Mouse (Mus musculus) MEL (cell line): ENCODE data around the gene Lypd1. TPM values are rescaled to one million over a fixed set of nuclear protein-coding genes. Genes with fewer than 3 reads are reported as not detected.

Experiments
- DNase-seq: peaks from one replicate; pipeline ENCODE4 v3.0.0; 2011; ENCODE audit warnings: low read depth, low spot score
- H3K27ac ChIP-seq: 2 replicates; pipeline ENCODE4 v1.5.1; 2012; ENCODE audit warnings: low read depth, mild to moderate bottlenecking, control low read depth, low read length, moderate library complexity; ENCODE audit not compliant: control insufficient read depth
- H3K27me3 ChIP-seq, 2 experiments: fragments of 150-350 bp in 1 of 2; sonication (generic) in 1 of 2; 2 replicates each; pipeline ENCODE4 v1.6.1; 2012; ENCODE audit warnings: low read length in 2 of 2, mild to moderate bottlenecking in 2 of 2, improper control_type of control experiment in 1 of 2, moderate library complexity in 1 of 2; ENCODE audit not compliant: insufficient read depth in 2 of 2, control insufficient read depth in 1 of 2
- H3K36me3 ChIP-seq, 2 experiments: 2 replicates each; pipeline ENCODE4 v1.6.1; 2012 to 2014; ENCODE audit warnings: low read length in 2 of 2, improper control_type of control experiment in 1 of 2, inconsistent platforms in 1 of 2, mild to moderate bottlenecking in 1 of 2; ENCODE audit not compliant: insufficient read depth in 2 of 2, control insufficient read depth in 1 of 2
- H3K4me1 ChIP-seq, 2 experiments: fragments of 150-350 bp in 1 of 2; sonication (generic) in 1 of 2; 2 replicates each; pipeline ENCODE4 v1.6.1; 2012; ENCODE audit warnings: low read length in 2 of 2, improper control_type of control experiment in 1 of 2, mild to moderate bottlenecking in 1 of 2; ENCODE audit not compliant: insufficient read depth in 2 of 2, control insufficient read depth in 1 of 2
- H3K4me3 ChIP-seq, 2 experiments: fragments of 150-350 bp in 1 of 2; sonication (generic) in 1 of 2; 2 replicates each; pipeline ENCODE4 v1.5.1; 2012; ENCODE audit warnings: low read depth in 2 of 2, low read length in 2 of 2, mild to moderate bottlenecking in 2 of 2, moderate library complexity in 2 of 2, control low read depth in 1 of 2, improper control_type of control experiment in 1 of 2; ENCODE audit not compliant: control insufficient read depth in 1 of 2, insufficient read depth in 1 of 2
- H3K79me2 ChIP-seq: 2 replicates; pipeline ENCODE4 v1.6.1; 2012; ENCODE audit warnings: mild to moderate bottlenecking, low read length, moderate library complexity; ENCODE audit not compliant: control insufficient read depth, poor library complexity, insufficient read depth
- H3K9ac ChIP-seq: 2 replicates; pipeline ENCODE4 v1.6.1; 2012; ENCODE audit warnings: low read depth, mild to moderate bottlenecking, control low read depth, low read length, moderate library complexity; ENCODE audit not compliant: control insufficient read depth, poor library complexity, severe bottlenecking
- H3K9me3 ChIP-seq: fragments of 150-350 bp; sonication (generic); replicated peaks from 2 replicates; pipeline ENCODE4 v1.6.1; 2012; ENCODE audit warnings: mild to moderate bottlenecking, low read length, improper control_type of control experiment, moderate library complexity; ENCODE audit not compliant: insufficient read depth
- BHLHE40 ChIP-seq: IDR thresholded peaks from 2 replicates; pipeline ENCODE4 v1.6.1; 2012; ENCODE audit warnings: low read depth, mild to moderate bottlenecking, inconsistent platforms, low read length, improper control_type of control experiment, borderline replicate concordance
- CHD1 ChIP-seq: IDR thresholded peaks from 2 replicates; pipeline ENCODE4 v1.6.1; 2012; ENCODE audit warnings: low read depth, mild to moderate bottlenecking, inconsistent platforms, low read length, improper control_type of control experiment
- CHD2 ChIP-seq: IDR thresholded peaks from 2 replicates; pipeline ENCODE4 v1.6.1; 2011; ENCODE audit warnings: low read length, improper control_type of control experiment
- CTCF ChIP-seq, 3 experiments: IDR thresholded peaks in 2 of 3; conservative IDR thresholded peaks in 1 of 3; 2 replicates each; pipeline ENCODE4 v1.5.1; 2011 to 2012; ENCODE audit warnings: low read length in 3 of 3, low read depth in 2 of 3, mild to moderate bottlenecking in 2 of 3, improper control_type of control experiment in 1 of 3, inconsistent platforms in 1 of 3, mixed read lengths in 1 of 3, moderate library complexity in 1 of 3; ENCODE audit not compliant: control insufficient read depth in 1 of 3, insufficient read depth in 1 of 3, poor library complexity in 1 of 3, severe bottlenecking in 1 of 3
- E2F4 ChIP-seq: IDR thresholded peaks from 2 replicates; pipeline ENCODE4 v1.6.1; 2011; ENCODE audit warnings: low read depth, low read length, improper control_type of control experiment, borderline replicate concordance
- EP300 ChIP-seq, 2 experiments: IDR thresholded peaks; 2 replicates each; pipeline ENCODE4 v1.6.1; 2011; ENCODE audit warnings: improper control_type of control experiment in 2 of 2, low read length in 2 of 2, low read depth in 1 of 2, mild to moderate bottlenecking in 1 of 2
- ETS1 ChIP-seq: IDR thresholded peaks from 2 replicates; pipeline ENCODE4 v1.6.1; 2012; ENCODE audit warnings: low read depth, mild to moderate bottlenecking, inconsistent platforms, low read length, improper control_type of control experiment, moderate library complexity
- GATA1 ChIP-seq: IDR thresholded peaks from 2 replicates; pipeline ENCODE4 v1.6.1; 2011; ENCODE audit warnings: low read depth, low read length, improper control_type of control experiment
- JUND ChIP-seq: IDR thresholded peaks from 2 replicates; pipeline ENCODE4 v1.6.1; 2011; ENCODE audit warnings: low read depth, mild to moderate bottlenecking, improper control_type of control experiment, low read length
- KAT2A ChIP-seq: conservative IDR thresholded peaks from 2 replicates; pipeline ENCODE4 v1.6.1; 2012; ENCODE audit warnings: low read depth, low read length, improper control_type of control experiment, inconsistent platforms
- MAFK ChIP-seq: IDR thresholded peaks from 2 replicates; pipeline ENCODE4 v1.6.1; 2011; ENCODE audit warnings: low read depth, mild to moderate bottlenecking, low read length, improper control_type of control experiment, borderline replicate concordance
- MAX ChIP-seq: IDR thresholded peaks from 2 replicates; pipeline ENCODE4 v1.6.1; 2011; ENCODE audit warnings: low read length, improper control_type of control experiment
- MAZ ChIP-seq: IDR thresholded peaks from 2 replicates; pipeline ENCODE4 v1.6.1; 2012; ENCODE audit warnings: low read depth, mild to moderate bottlenecking, inconsistent platforms, low read length, improper control_type of control experiment
- MEF2A ChIP-seq: IDR thresholded peaks from 2 replicates; pipeline ENCODE4 v1.6.1; 2014; ENCODE audit warnings: low read depth, mild to moderate bottlenecking, inconsistent platforms, low read length, improper control_type of control experiment; ENCODE audit not compliant: poor library complexity, insufficient replicate concordance, severe bottlenecking; ENCODE audit errors: extremely low read depth
- MXI1 ChIP-seq: IDR thresholded peaks from 2 replicates; pipeline ENCODE4 v1.6.1; 2011; ENCODE audit warnings: mild to moderate bottlenecking, low read depth, low read length, improper control_type of control experiment
- MYB ChIP-seq: IDR thresholded peaks from 2 replicates; pipeline ENCODE4 v1.6.1; 2011; ENCODE audit warnings: mild to moderate bottlenecking, low read depth, low read length, improper control_type of control experiment
- MYC ChIP-seq: IDR thresholded peaks from 2 replicates; pipeline ENCODE4 v1.6.1; 2011; ENCODE audit warnings: low read depth, mild to moderate bottlenecking, low read length, improper control_type of control experiment, moderate library complexity
- NELFE ChIP-seq: IDR thresholded peaks from 2 replicates; pipeline ENCODE4 v1.6.1; 2011; ENCODE audit warnings: low read depth, low read length, improper control_type of control experiment
- NRF1 ChIP-seq: IDR thresholded peaks from 2 replicates; pipeline ENCODE4 v1.6.1; 2014; ENCODE audit warnings: low read depth, mild to moderate bottlenecking, inconsistent platforms, low read length, improper control_type of control experiment, moderate library complexity; ENCODE audit not compliant: poor library complexity, insufficient read depth, severe bottlenecking
- POLR2A ChIP-seq, 2 experiments: IDR thresholded peaks; 2 replicates each; pipeline ENCODE4 v1.6.1; 2011 to 2012; ENCODE audit warnings: low read length in 2 of 2, mild to moderate bottlenecking in 2 of 2, control low read depth in 1 of 2, improper control_type of control experiment in 1 of 2, low read depth in 1 of 2, moderate library complexity in 1 of 2; ENCODE audit not compliant: control insufficient read depth in 1 of 2, insufficient read depth in 1 of 2, poor library complexity in 1 of 2
- POLR2AphosphoS5 ChIP-seq: IDR thresholded peaks from 2 replicates; pipeline ENCODE4 v1.6.1; 2012; ENCODE audit warnings: low read depth, borderline replicate concordance, mild to moderate bottlenecking, inconsistent platforms, low read length, moderate library complexity, mixed read lengths
- RAD21 ChIP-seq: IDR thresholded peaks from 2 replicates; pipeline ENCODE4 v1.6.1; 2011; ENCODE audit warnings: mild to moderate bottlenecking, low read depth, low read length, improper control_type of control experiment
- TAL1 ChIP-seq: IDR thresholded peaks from 2 replicates; pipeline ENCODE4 v1.6.1; 2012; ENCODE audit warnings: mild to moderate bottlenecking, inconsistent platforms, low read length, moderate library complexity, mixed read lengths
- TBP ChIP-seq: IDR thresholded peaks from 2 replicates; pipeline ENCODE4 v1.8.0; 2011; ENCODE audit warnings: low read depth, low read length, improper control_type of control experiment
- UBTF ChIP-seq: IDR thresholded peaks from 2 replicates; pipeline ENCODE4 v1.6.1; 2012; ENCODE audit warnings: low read depth, mild to moderate bottlenecking, inconsistent platforms, low read length, improper control_type of control experiment, moderate library complexity, borderline replicate concordance; ENCODE audit not compliant: insufficient read depth
- ZC3H11A ChIP-seq: IDR thresholded peaks from 2 replicates; pipeline ENCODE4 v1.6.1; 2012; ENCODE audit warnings: low read depth, mild to moderate bottlenecking, inconsistent platforms, low read length, improper control_type of control experiment
- ZKSCAN1 ChIP-seq: IDR thresholded peaks from 2 replicates; pipeline ENCODE4 v1.6.1; 2012; ENCODE audit warnings: low read depth, mild to moderate bottlenecking, inconsistent platforms, low read length, improper control_type of control experiment, moderate library complexity
- ZMIZ1 ChIP-seq: IDR thresholded peaks from 2 replicates; pipeline ENCODE4 v1.6.1; 2012; ENCODE audit warnings: low read depth, mild to moderate bottlenecking, inconsistent platforms, low read length, improper control_type of control experiment, moderate library complexity
- polyA plus RNA-seq, 2 experiments: library from polyadenylated mRNA; stranded (reverse) in 1 of 2; unstranded in 1 of 2; fragments of >175 nt in 1 of 2; fragments of >200 nt in 1 of 2; gene quantifications; 2 replicates each; pipeline versions ENCODE4 v1.2.1 to v1.2.4; 2012; ENCODE audit warnings: low replicate concordance in 2 of 2, low read depth in 1 of 2; ENCODE audit not compliant: insufficient read length in 2 of 2, insufficient read depth in 1 of 2, missing spikeins in 1 of 2
- total RNA-seq: library from RNA; depleted of rRNA; stranded (reverse); fragments of 300-350 nt; gene quantifications from 2 replicates; pipeline ENCODE4 v1.2.3, GENCODE M21; 2012

Lypd1 gene
- total and polyA plus RNA-seq, 3 experiments, result 0.04 TPM; not detected in 2

- H3K27ac ChIP-seq, result no peak overlapping the region
- no peaks in the 10 kb centered on the region for H3K4me1 ChIP-seq
- no peaks in the 10 kb centered on the region for H3K27me3 ChIP-seq
- no peaks in the 10 kb centered on the region for H3K79me2 ChIP-seq
- DNase-seq, result no peak
- H3K4me3 ChIP-seq, result no peak overlapping the region
- no peak for TF ChIP-seq JUND
- TF ChIP-seq ZKSCAN1, result no peak
- no peak for TF ChIP-seq CHD2
- no peak for TF ChIP-seq E2F4
- TF ChIP-seq UBTF, result no peak
- no peak for TF ChIP-seq POLR2AphosphoS5
- TF ChIP-seq NELFE, result no peak
- no peak for TF ChIP-seq GATA1
- TF ChIP-seq MYC, result no peak
- no peak for TF ChIP-seq BHLHE40
- no peak for TF ChIP-seq CTCF (IDR thresholded peaks at IDR 0.05 in 2 of 3, conservative IDR thresholded peaks at IDR 0.05 in 1 of 3; ENCODE audit: control insufficient read depth in 1 of 3, insufficient read depth in 1 of 3, low read depth in 2 of 3, low read length in 3 of 3, poor library complexity in 1 of 3, severe bottlenecking in 1 of 3)
- TF ChIP-seq POLR2A (IDR thresholded peaks at IDR 0.05; ENCODE audit: control insufficient read depth in 1 of 2, insufficient read depth in 1 of 2, low read depth in 1 of 2, low read length in 2 of 2, poor library complexity in 1 of 2), result no peak
- no peak for TF ChIP-seq MXI1
- TF ChIP-seq CHD1, result no peak
- no peak for TF ChIP-seq ZMIZ1
- no peaks in the 10 kb centered on the region for H3K36me3 ChIP-seq
- H3K9ac ChIP-seq, result no peak overlapping the region
- no peaks in the 10 kb centered on the region for H3K9me3 ChIP-seq
These were observed 12.6 kb upstream of the Lypd1 start for GRCm38 (mm10) chr1:125925486-125925885.

- H3K4me3 ChIP-seq, result no peak overlapping the region
- TF ChIP-seq ETS1, result no peak
- H3K9me3 ChIP-seq, result no peaks in the 10 kb centered on the region
- no peaks in the 10 kb centered on the region for H3K79me2 ChIP-seq
- H3K9ac ChIP-seq, result no peak overlapping the region
- H3K27me3 ChIP-seq, result no peaks in the 10 kb centered on the region
- no peak overlapping the region for H3K27ac ChIP-seq
- no peaks in the 10 kb centered on the region for H3K4me1 ChIP-seq
- no peak for DNase-seq
- no peaks in the 10 kb centered on the region for H3K36me3 ChIP-seq
These were observed 10.2 kb upstream of the Lypd1 start for GRCm38 (mm10) chr1:125923062-125923461.

DNA sequence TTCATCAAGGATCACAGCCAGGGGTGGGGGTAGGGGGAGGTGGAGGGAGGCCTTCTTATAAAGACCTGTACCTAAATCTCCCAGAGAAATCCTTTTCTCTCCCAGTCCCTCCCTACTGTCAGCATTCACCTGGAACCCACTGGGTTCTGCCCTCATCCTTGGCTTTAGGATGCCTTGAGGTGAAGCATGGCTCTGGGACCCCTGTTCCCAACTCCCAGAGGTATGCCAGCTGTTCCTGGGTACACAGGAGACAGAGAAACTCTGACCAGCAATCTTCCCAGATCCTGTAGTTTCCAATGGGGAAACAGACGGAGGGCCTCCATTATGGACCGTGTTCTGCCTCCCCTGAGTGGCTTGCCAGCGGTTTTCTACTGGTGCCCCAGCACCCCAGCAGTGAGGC lies 7.8 kb upstream of the Lypd1 start:
- Histone ChIP-seq H3K9me3 (no peaks in the 10 kb centered on the region), H3K36me3 (no peaks in the 10 kb centered on the region), H3K27ac (no peak overlapping the region), H3K4me3 (no peak overlapping the region), H3K27me3 (no peaks in the 10 kb centered on the region), H3K9ac (no peak overlapping the region), H3K79me2 (no peaks in the 10 kb centered on the region), H3K4me1 (no peaks in the 10 kb centered on the region)
- DNase-seq, result no peak
- TF ChIP-seq MYB (no peak), TAL1 (no peak), MAZ (no peak), EP300 (IDR thresholded peaks at IDR 0.05; ENCODE audit: low read depth in 1 of 2, low read length in 2 of 2) (no peak), E2F4 (no peak), RAD21 (no peak), MEF2A (no peak), JUND (no peak), MAFK (no peak), TBP (no peak), ZC3H11A (no peak), BHLHE40 (no peak), MAX (no peak), NRF1 (no peak), KAT2A (no peak)
- TF ChIP-seq, all 39 proteins: peak for 0
